Mouse (Mus musculus) kidney, adult 2 months (tissue): Measurements from ENCODE around the gene Scfd2.

Experiments
- CTCF ChIP-seq: fragments of 200-500 bp; conservative IDR thresholded peaks from 2 replicates; pipeline ENCODE4 v1.5.1; 2011; ENCODE audit warnings: low read depth, mild to moderate bottlenecking, control low read depth, low read length, moderate library complexity, mixed read lengths; ENCODE audit not compliant: insufficient read depth, insufficient read length
- POLR2A ChIP-seq: fragments of 200-500 bp; IDR thresholded peaks from one replicate; pipeline ENCODE4 v1.6.1; 2011; ENCODE audit warnings: low read depth, low read length, control low read depth

DNA sequence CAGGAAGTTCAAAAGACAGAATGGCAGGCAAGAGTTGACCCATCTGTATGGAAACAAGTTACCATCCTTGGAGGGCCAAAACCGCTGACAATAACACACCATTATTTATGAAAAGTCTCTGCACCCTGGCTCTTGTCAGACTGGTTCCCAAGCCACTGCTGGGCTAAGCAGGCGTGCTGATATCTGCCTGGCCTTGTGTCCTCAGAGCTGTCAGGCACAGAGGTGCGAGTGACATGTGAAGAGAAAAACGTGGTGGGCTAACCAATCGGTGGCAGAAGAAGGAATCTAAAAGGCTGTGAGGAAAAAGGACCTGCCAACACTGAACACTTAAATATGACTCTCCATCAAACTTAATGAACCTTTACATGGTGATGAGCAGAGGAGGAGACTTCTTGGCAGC is 170.0 kb downstream of the Scfd2 start:
- no peak for TF ChIP-seq POLR2A
- TF ChIP-seq CTCF = no peak
